22 mouse cellular contexts compared by ENCODE assay signal in the genomic region with DNA sequence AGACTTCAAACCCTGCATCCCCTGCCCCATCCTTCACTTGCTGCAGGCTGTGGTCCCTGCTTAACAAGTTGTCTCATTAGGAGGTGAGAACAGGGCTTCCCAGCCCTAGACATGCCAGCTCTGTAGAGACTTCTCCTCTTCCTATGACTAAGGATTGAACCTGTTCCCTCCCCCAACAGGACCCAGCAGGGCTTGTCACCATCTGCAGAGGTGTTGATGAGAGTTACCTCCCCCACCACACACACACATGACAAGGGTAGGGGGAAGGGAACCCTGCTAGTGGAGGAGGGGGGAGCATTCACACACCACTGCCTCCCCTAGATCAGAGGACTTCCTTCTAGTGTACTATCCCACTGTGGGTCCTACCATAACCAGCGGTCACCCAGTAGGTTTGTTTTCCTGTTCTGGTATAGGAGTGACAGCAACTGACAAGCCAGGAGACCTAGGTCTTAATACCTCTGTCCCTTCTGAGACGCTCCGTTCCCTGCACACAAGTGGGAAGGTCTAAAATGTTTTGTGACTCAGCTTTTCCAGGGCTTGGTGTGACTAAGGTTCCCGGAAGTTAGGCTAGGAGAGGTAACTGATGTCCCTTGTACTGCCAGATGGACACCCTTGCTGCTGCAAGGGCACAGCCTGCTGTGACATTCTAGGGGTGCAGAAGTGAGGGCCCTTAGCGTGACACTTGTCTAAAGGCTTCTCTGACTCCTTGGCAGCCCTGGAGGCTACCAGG. TPM values are rescaled to one million over a fixed set of nuclear protein-coding genes. Genes with fewer than 3 reads are reported as not detected.
DNase-seq lines count a peak whose midpoint lies in the region; ATAC-seq and TF ChIP-seq lines count a peak whose summit lies in the region.
"Had no signal": no experiment of that assay in that cellular context is flagged by ENCODE, and none has a peak within 500 bp of the region (broad histone marks: within the 10 kb centered on the region; RNA-seq: fewer than 3 reads in every experiment).

No protein-coding gene starts in this region.

- no peak for DNase-seq in heart, embryonic 10.5 days (ENCODE audit: low spot score)
- no peak for DNase-seq in heart, adult 2 months
- peak; percentile 37 for DNase-seq in 3134 (ENCODE audit: extremely low read depth, insufficient read length, low spot score)
- no peak for DNase-seq in Patski (ENCODE audit: low read depth, low spot score)
- DNase-seq in cerebellum, adult 9-11 months = no peak
- no peak for DNase-seq in right cerebral cortex, postnatal 25 days
- no peak for DNase-seq in frontal cortex, postnatal 14 days (ENCODE audit: low spot score in 2 of 2)
- DNase-seq: cerebellum, postnatal 10 days; embryo, embryonic 11 days; gastrocnemius, postnatal 25 days; left cerebral cortex, postnatal 4 days had no signal

- H3K27me3 ChIP-seq in heart, embryonic 10.5 days (ENCODE audit: insufficient read depth, poor library complexity, severe bottlenecking) = peaks cover 68% of the 10 kb centered on the region
- no peaks in the 10 kb centered on the region for H3K27me3 ChIP-seq in heart, adult 2 months (ENCODE audit: control insufficient read depth, insufficient read depth, low read length)
- no peaks in the 10 kb centered on the region for H3K27me3 ChIP-seq in Patski
- H3K27me3 ChIP-seq in forebrain, embryonic 15.5 days = no peaks in the 10 kb centered on the region
- H3K27me3 ChIP-seq: kidney, embryonic 15.5 days; lung, embryonic 15.5 days had no signal

- intact Hi-C loops in heart, adult 2 months (cut with DNase I) = no loop called here

- H3K36me3 ChIP-seq in heart, embryonic 10.5 days = no peaks in the 10 kb centered on the region
- no peaks in the 10 kb centered on the region for H3K36me3 ChIP-seq in heart, adult 2 months (ENCODE audit: control insufficient read depth, insufficient read depth, low read length)
- H3K36me3 ChIP-seq in forebrain, embryonic 15.5 days = no peaks in the 10 kb centered on the region
- H3K36me3 ChIP-seq: G1E; heart, embryonic 12.5 days; kidney, embryonic 15.5 days; liver, embryonic 12.5 days; lung, embryonic 15.5 days had no signal

- in situ Hi-C loops in Patski (cut with MboI; ENCODE audit: low pct_unique_long_range_greater_than_20kb) = no loop called here

- no peak overlapping the region for H3K4me2 ChIP-seq in forebrain, embryonic 15.5 days (replicated peaks)
- H3K4me2 ChIP-seq: heart, embryonic 12.5 days; kidney, embryonic 15.5 days; liver, embryonic 12.5 days; lung, embryonic 15.5 days had no signal

- TF ChIP-seq EP300 in heart, adult 2 months (IDR thresholded peaks at IDR 0.05; ENCODE audit: insufficient read depth, low read depth, low read length) = no peak

- no peak for TF ChIP-seq POLR2A in heart, adult 2 months (IDR thresholded peaks at IDR 0.05; ENCODE audit: insufficient read depth, low read depth, low read length)

- H3K9ac ChIP-seq in heart, adult 2 months (ENCODE audit: low read depth, low read length) = no peak overlapping the region
- no peak overlapping the region for H3K9ac ChIP-seq in forebrain, embryonic 15.5 days (replicated peaks)
- H3K9ac ChIP-seq: heart, embryonic 12.5 days; kidney, embryonic 15.5 days; liver, embryonic 12.5 days; lung, embryonic 15.5 days had no signal

- POLR2A ChIA-PET in Patski (lab: Charles Lee) = interaction anchor here (1.6 kb wide), 1 partner anchor 10 kb away, joined by 4 read pairs; no protein-coding TSS in a partner anchor

- ATAC-seq in Patski = peak; percentile 57
- peak; percentile 32; the same call in 1 of the 2 replicates for ATAC-seq in forebrain, embryonic 15.5 days (replicated peaks)
- ATAC-seq: liver, embryonic 12.5 days; midbrain, embryonic 16.5 days had no signal

- H3K79me2 ChIP-seq in heart, adult 2 months (replicated peaks; ENCODE audit: control insufficient read depth, insufficient read depth, low read length) = no peaks in the 10 kb centered on the region

- H3K9me3 ChIP-seq in heart, embryonic 10.5 days = no peaks in the 10 kb centered on the region
- H3K9me3 ChIP-seq in forebrain, embryonic 15.5 days = no peaks in the 10 kb centered on the region
- H3K9me3 ChIP-seq: G1E; heart, embryonic 12.5 days; kidney, embryonic 15.5 days; liver, embryonic 12.5 days; lung, embryonic 15.5 days had no signal

- no peak for TF ChIP-seq CTCF in heart, adult 2 months (IDR thresholded peaks at IDR 0.05)
- TF ChIP-seq CTCF in Patski (IDR thresholded peaks at IDR 0.05) = no peak

- peaks cover 19% of the 10 kb centered on the region for H3K4me1 ChIP-seq in heart, embryonic 10.5 days
- no peaks in the 10 kb centered on the region for H3K4me1 ChIP-seq in heart, adult 2 months (ENCODE audit: control insufficient read depth, insufficient read depth, low read length)
- H3K4me1 ChIP-seq in forebrain, embryonic 15.5 days = peaks cover 72% of the 10 kb centered on the region
- H3K4me1 ChIP-seq: liver, embryonic 12.5 days; lung, embryonic 15.5 days had no signal

- H3K27ac ChIP-seq in heart, embryonic 10.5 days = peak overlapping the region; percentile 42; the same call in 1 of the 2 replicates
- no peak overlapping the region for H3K27ac ChIP-seq in heart, adult 2 months
- H3K27ac ChIP-seq in forebrain, embryonic 15.5 days (replicated peaks) = peak overlapping the region; percentile 52
- H3K27ac ChIP-seq: kidney, embryonic 15.5 days; liver, embryonic 12.5 days; lung, embryonic 15.5 days had no signal

- WGBS in heart, embryonic 10.5 days = 40% methylated on average over 5 of the region's 5 CpGs
- WGBS in heart, adult 2 months = 56% methylated on average over 5 of the region's 5 CpGs
- WGBS in forebrain, embryonic 15.5 days = 70% methylated on average over 5 of the region's 5 CpGs

- CTCF ChIA-PET in Patski (lab: Charles Lee) = interaction anchor here (1.4 kb wide), 1 partner anchor 16 kb away, joined by 4 read pairs; no protein-coding TSS in a partner anchor

- H3K4me3 ChIP-seq in heart, embryonic 10.5 days = no peak overlapping the region
- H3K4me3 ChIP-seq in heart, adult 2 months = no peak overlapping the region
- H3K4me3 ChIP-seq in forebrain, embryonic 15.5 days = no peak overlapping the region
- H3K4me3 ChIP-seq: heart, embryonic 12.5 days; kidney, embryonic 15.5 days; liver, embryonic 12.5 days; lung, embryonic 15.5 days had no signal

RNA-seq across cellular contexts. Expression of a gene that starts 18.6 kb away (rescaled TPM):
- 0.07 TPM in 1 of 2 replicates, not detected in the other for polyA plus RNA-seq in heart, embryonic 10.5 days (2016; fragmentation: Nextera tagmentation; extraction: Ambion mirVana)
- not detected for total RNA-seq in heart, adult 2 months (2021)
- polyA plus RNA-seq in heart, adult 2 months (2012; rRNA removed) = 1.3 TPM in 1 of 2 replicates, not detected in the other
- polyA plus RNA-seq in Patski (2021) = 0.60 TPM
- 0.93 and 1.1 TPM in 2 replicates for polyA plus RNA-seq in forebrain, embryonic 15.5 days (2015; fragmentation: Nextera tagmentation; extraction: Ambion mirVana)
- total RNA-seq: gastrocnemius, postnatal 25 days; heart, postnatal 25 days; megakaryocyte, adult 5-6 weeks had no signal
- polyA plus RNA-seq: G1E; heart, embryonic 12.5 days; liver, embryonic 12.5 days; small intestine, adult 2 months; stomach, embryonic 14.5 days had no signal

RNA-seq across cellular contexts. Expression of a gene that starts 36.4 kb away (rescaled TPM):
- polyA plus RNA-seq in heart, embryonic 10.5 days (2016; fragmentation: Nextera tagmentation; extraction: Ambion mirVana) = 2.7 and 16.3 TPM in 2 replicates
- under 1 TPM; 0.34 to 0.65 TPM for total RNA-seq in heart, adult 2 months (2021)
- polyA plus RNA-seq in heart, adult 2 months (2012; rRNA removed) = 0.68 and 1.3 TPM in 2 replicates
- polyA plus RNA-seq in Patski (2021) = 52.4 TPM
- 8.7 and 10.8 TPM in 2 replicates for polyA plus RNA-seq in forebrain, embryonic 15.5 days (2015; fragmentation: Nextera tagmentation; extraction: Ambion mirVana)
- total RNA-seq: megakaryocyte, adult 5-6 weeks had no signal
- polyA plus RNA-seq: G1E had no signal
